Mouse (Mus musculus) granulocyte monocyte progenitor cell, adult 5-6 weeks (primary cell): ENCODE results near the gene Mindy4. TPM values are rescaled to one million over a fixed set of nuclear protein-coding genes. Genes with fewer than 3 reads are reported as not detected.
A peak's percentile ranks its signal among the peaks of the same experiment; 100 is the strongest.
"Not testable (repeated sequence)": the region's sequence is repeated elsewhere in the genome, so short reads cannot be mapped to it uniquely, and the experiment has no call there.

Experiments
- ATAC-seq: replicated peaks from 2 replicates; pipeline ENCODE4 v1.8.0; 2016; ENCODE audit warnings: mild to moderate bottlenecking, moderate TSS enrichment, inconsistent platforms; ENCODE audit not compliant: poor library complexity, severe bottlenecking
- total RNA-seq, 2 experiments: library from RNA; stranded (forward) in 1 of 2; stranded (reverse) in 1 of 2; fragments of 200-712, 200-1000 nt in 1 of 2; fragments of >200 nt in 1 of 2; fragmentation: Nextera tagmentation in 1 of 2; gene quantifications; 2 replicates each; pipeline ENCODE4 v1.2.3; 2014 to 2017

Gene Mindy4
- total RNA-seq (2014; fragmentation: Nextera tagmentation) (0.99 and 3.3 TPM in 2 replicates), total RNA-seq (2017) (2.4 and 3.1 TPM in 2 replicates)

GRCm38 (mm10) chr6:55202913-55203910, at the start of gene Mindy4:
Gene Mindy4 (plus strand): TSS chr6:55203383.
- ATAC-seq = peak; percentile 93

- no peak for ATAC-seq
These were observed 43.9 kb upstream of the Mindy4 start for GRCm38 (mm10) chr6:55159256-55159655.

GRCm38 (mm10) chr6:55161311-55161761, 41.8 kb upstream of the Mindy4 start:
- ATAC-seq = no peak

- ATAC-seq = no peak
These were observed 40.1 kb upstream of the Mindy4 start for GRCm38 (mm10) chr6:55163046-55163584.

- ATAC-seq = peak; percentile 87
These were observed 36.3 kb upstream of the Mindy4 start for GRCm38 (mm10) chr6:55166777-55167463.

- ATAC-seq = no peak
These were observed 33.4 kb upstream of the Mindy4 start for GRCm38 (mm10) chr6:55169818-55170217.

- no peak for ATAC-seq
These were observed 31.5 kb upstream of the Mindy4 start for GRCm38 (mm10) chr6:55171638-55172037.

GRCm38 (mm10) chr6:55173171-55173570, 30.0 kb upstream of the Mindy4 start:
- no peak for ATAC-seq

- no peak for ATAC-seq
These were observed 29.2 kb upstream of the Mindy4 start for GRCm38 (mm10) chr6:55173941-55174349.

- no peak for ATAC-seq
These were observed 28.4 kb upstream of the Mindy4 start, which contains the start of gene Inmt for GRCm38 (mm10) chr6:55174741-55175181. Gene Inmt (minus strand): TSS chr6:55175043.

- ATAC-seq = no peak
These were observed 27.7 kb upstream of the Mindy4 start for GRCm38 (mm10) chr6:55175456-55175855.

- no peak for ATAC-seq
These were observed 27.3 kb upstream of the Mindy4 start for GRCm38 (mm10) chr6:55175892-55176291.

GRCm38 (mm10) chr6:55177060-55177732, 26.0 kb upstream of the Mindy4 start:
- ATAC-seq = peak; percentile 46

GRCm38 (mm10) chr6:55179560-55179959, 23.6 kb upstream of the Mindy4 start:
- ATAC-seq = no peak

GRCm38 (mm10) chr6:55182655-55183430, 20.3 kb upstream of the Mindy4 start:
- no peak for ATAC-seq

GRCm38 (mm10) chr6:55187827-55188226, 15.4 kb upstream of the Mindy4 start:
- ATAC-seq = not testable (repeated sequence)

- ATAC-seq = no peak
These were observed 13.8 kb upstream of the Mindy4 start for GRCm38 (mm10) chr6:55189406-55189805.

GRCm38 (mm10) chr6:55191537-55191936, 11.6 kb upstream of the Mindy4 start:
- no peak for ATAC-seq

- no peak for ATAC-seq
These were observed 10.0 kb upstream of the Mindy4 start for GRCm38 (mm10) chr6:55193171-55193570.
